Mouse (Mus musculus): Measurements from ENCODE around the gene Ttc30a1.

Ttc30a1 gene

DNA sequence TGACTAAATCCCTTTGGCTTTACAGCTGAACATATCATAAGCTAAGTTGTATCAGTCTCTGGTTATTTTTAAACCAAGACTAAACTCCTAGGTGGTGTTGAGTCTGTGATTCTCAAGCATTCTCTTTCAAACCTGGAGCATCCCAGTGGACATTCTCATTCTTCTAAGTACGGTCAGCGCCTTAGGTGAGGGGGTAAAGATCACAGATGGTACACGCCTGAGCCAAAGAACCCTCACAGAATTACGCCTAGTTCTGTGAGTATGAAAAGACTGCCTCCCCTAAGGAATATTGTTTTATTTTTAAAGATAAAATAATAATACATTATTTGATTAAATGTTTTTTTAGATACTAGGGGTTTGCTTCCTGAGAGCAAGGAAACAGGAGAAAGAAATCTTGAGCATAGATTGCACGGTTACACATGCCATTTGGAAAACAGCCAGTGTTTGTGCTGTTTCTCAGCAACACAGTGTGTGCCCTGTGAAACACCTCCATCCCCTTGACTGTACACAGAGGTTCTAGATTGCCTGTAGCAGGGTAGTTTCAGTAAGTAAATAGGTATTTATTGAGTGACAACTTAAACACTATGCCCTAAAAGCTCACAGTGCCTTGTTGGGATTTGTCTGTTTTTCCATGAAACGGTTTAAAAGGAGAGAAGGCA, 51.9 kb downstream of the Ttc30a1 start:
- no peak for DNase-seq (ENCODE audit: low read depth)

DNA sequence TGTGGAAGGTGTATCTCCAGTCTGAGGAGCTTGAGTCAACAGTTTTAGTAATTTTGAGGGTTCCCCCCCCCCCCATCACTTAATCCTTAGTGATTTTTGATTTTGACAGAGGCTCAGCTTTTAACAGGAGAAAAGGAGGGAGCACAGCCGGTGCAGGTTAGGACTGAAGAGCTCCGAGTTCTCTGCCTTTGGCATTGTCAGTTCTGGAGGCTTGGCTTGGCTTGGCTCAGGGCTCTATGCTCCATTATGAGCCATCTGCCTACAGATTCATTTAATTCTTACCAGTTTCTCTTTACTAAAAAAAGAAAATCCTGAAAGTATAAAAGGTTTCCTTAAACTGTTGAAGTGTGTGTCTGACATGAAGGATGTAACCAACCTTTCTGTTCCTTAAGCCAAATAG, 52.6 kb downstream of the Ttc30a1 start:
- DNase-seq (ENCODE audit: low read depth): no peak
